Mouse (Mus musculus): ENCODE measurements around the gene Chd6.

DNA sequence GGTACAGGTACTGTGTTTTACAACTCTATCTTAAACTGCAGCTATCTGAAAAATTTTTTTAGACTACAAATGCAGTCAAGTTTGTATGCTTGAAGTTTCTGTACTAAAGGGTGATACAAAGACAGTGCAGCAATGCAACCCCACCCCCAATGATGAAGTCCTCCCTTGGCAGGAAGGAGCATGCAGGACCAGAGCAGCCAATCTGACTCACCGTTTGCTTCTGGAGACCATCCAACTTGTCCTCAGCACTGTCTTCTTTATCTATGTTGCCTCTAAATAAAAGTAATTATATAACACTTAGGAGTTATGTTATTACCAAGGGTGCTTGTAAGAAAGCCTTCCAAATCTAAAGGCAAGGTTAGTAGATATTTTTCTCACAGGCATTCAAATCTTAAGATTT, 131.6 kb downstream of the Chd6 start:
- no peak for TF ChIP-seq CTCF (IDR thresholded peaks at IDR 0.05; ENCODE audit: extremely low read depth, insufficient read depth, insufficient read length, insufficient replicate concordance)
- TF ChIP-seq POLR2A (IDR thresholded peaks at IDR 0.05; ENCODE audit: low read depth, low read length), result no peak

Data from spleen, adult 2 months (tissue).